Mouse (Mus musculus): ENCODE results near the gene Sp8.

GRCm38 (mm10) chr12:118887964-118888363 is 41.8 kb downstream of the Sp8 start:
- TF ChIP-seq POLR2A (IDR thresholded peaks at IDR 0.05; ENCODE audit: insufficient read length, low read depth) (no peak), USF1 (IDR thresholded peaks at IDR 0.05; ENCODE audit: low read depth) (no peak), E2F4 (IDR thresholded peaks at IDR 0.05; ENCODE audit: insufficient read depth) (no peak), TCF12 (IDR thresholded peaks at IDR 0.05; ENCODE audit: insufficient read depth, poor library complexity, severe bottlenecking) (no peak), CEBPB (IDR thresholded peaks at IDR 0.05; ENCODE audit: insufficient read depth, poor library complexity, severe bottlenecking) (no peak), MYOG (IDR thresholded peaks at IDR 0.05; ENCODE audit: control insufficient read depth in 1 of 3, insufficient read depth in 1 of 3, insufficient read length in 2 of 3, low read depth in 2 of 3) (no peak), POLR2AphosphoS2 (IDR thresholded peaks at IDR 0.05; ENCODE audit: insufficient read length, low read depth) (no peak), MYOD1 (IDR thresholded peaks at IDR 0.05; ENCODE audit: control insufficient read depth in 1 of 3, insufficient read length in 2 of 3, low read depth in 2 of 3) (no peak)
